Mouse (Mus musculus) forebrain, embryonic 14.5 days (tissue): Measurements from ENCODE around the gene Me3. TPM values are rescaled to one million over a fixed set of nuclear protein-coding genes. Genes with fewer than 3 reads are reported as not detected.
"Not testable (repeated sequence)": the region's sequence is repeated elsewhere in the genome, so short reads cannot be mapped to it uniquely, and the experiment has no call there.

Experiments used
- ATAC-seq: fragments of 200-750 bp; cut with Nextera tagmentation; 2 replicates; pipeline ENCODE4 v1.8.0; 2017; ENCODE audit warnings: mild to moderate bottlenecking, moderate library complexity
- DNase-seq: peaks from one replicate; pipeline ENCODE4 v3.0.0-alpha.2; 2015; ENCODE audit warnings: low spot score
- H3K27ac ChIP-seq: fragments of 300-500 bp; sonication (generic); 2 replicates; pipeline ENCODE4 v1.5.1; 2014; ENCODE audit warnings: low read depth, mild to moderate bottlenecking, control low read depth, low read length, moderate library complexity
- H3K27me3 ChIP-seq: fragments of 300-500 bp; sonication (generic); replicated peaks from 2 replicates; pipeline ENCODE4 v1.6.1; 2014; ENCODE audit warnings: low read length, control low read depth, mixed read lengths; ENCODE audit not compliant: control insufficient read depth, insufficient read depth
- H3K36me3 ChIP-seq: fragments of 300-500 bp; sonication (generic); 2 replicates; pipeline ENCODE4 v1.6.1; 2014; ENCODE audit warnings: low read length, control low read depth; ENCODE audit not compliant: control insufficient read depth, insufficient read depth
- H3K4me1 ChIP-seq: fragments of 300-500 bp; sonication (generic); 2 replicates; pipeline ENCODE4 v1.6.1; 2014; ENCODE audit warnings: antibody characterized with exemption, low read length, control low read depth; ENCODE audit not compliant: control insufficient read depth, insufficient read depth
- H3K4me2 ChIP-seq: fragments of 300-500 bp; sonication (generic); 2 replicates; pipeline ENCODE4 v1.6.1; 2014; ENCODE audit warnings: mild to moderate bottlenecking, control low read depth, low read length
- H3K4me3 ChIP-seq: fragments of 300-500 bp; sonication (generic); 2 replicates; pipeline ENCODE4 v1.5.1; 2014; ENCODE audit warnings: low read depth, low read length, control low read depth
- H3K9ac ChIP-seq: fragments of 300-500 bp; sonication (generic); 2 replicates; pipeline ENCODE4 v1.6.1; 2014; ENCODE audit warnings: mild to moderate bottlenecking, low read length, control low read depth, moderate library complexity
- H3K9me3 ChIP-seq: fragments of 300-500 bp; sonication (generic); replicated peaks from 2 replicates; pipeline ENCODE4 v1.6.1; 2016; ENCODE audit warnings: low read length, control low read depth, mixed read lengths; ENCODE audit not compliant: control insufficient read depth
- WGBS: fragments of 180-500 bp; shearing (Covaris S2); extraction: QIAGEN DNeasy Blood & Tissue Kit; methylation state at CpG from one replicate; pipeline ENCODE4 v1.1.7; 2014; 5-methylcytosine and 5-hydroxymethylcytosine counted together
- polyA plus RNA-seq: library from polyadenylated mRNA; unstranded; fragments of >200 nt; fragmentation: Nextera tagmentation; extraction: Ambion mirVana; gene quantifications from 2 replicates; pipeline ENCODE4 v1.2.1, GENCODE M21; 2014

Me3 gene
- polyA plus RNA-seq, 1 experiment from 2014 or later: 3.2 TPM

DNA sequence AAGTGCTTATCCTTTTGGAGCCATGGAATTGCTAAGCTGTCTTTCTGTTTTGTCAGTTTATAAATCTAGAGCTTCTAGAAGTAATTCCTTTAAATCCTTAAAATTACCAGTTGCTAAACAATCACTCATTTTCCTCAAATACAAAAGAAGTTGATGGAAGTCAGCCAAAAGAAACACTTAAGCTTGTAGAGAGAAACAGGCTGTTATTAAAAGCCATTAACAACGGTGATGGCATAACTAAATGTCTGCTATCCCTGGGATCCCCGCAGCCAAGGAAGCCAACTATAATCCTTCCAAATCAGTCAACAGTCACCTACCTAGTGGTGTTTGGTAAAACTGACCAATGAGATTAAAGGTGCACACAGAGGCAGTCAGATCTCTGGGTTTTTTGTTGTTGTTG is 98.3 kb downstream of the Me3 start:
- Histone ChIP-seq H3K4me3 (no peak overlapping the region), H3K9ac (no peak overlapping the region), H3K4me1 (no peaks in the 10 kb centered on the region), H3K36me3 (no peaks in the 10 kb centered on the region), H3K4me2 (no peak overlapping the region), H3K27ac (no peak overlapping the region), H3K9me3 (no peaks in the 10 kb centered on the region), H3K27me3 (no peaks in the 10 kb centered on the region)
- no peak for ATAC-seq
- WGBS: 51% methylated on average over 2 of the region's 2 CpGs
- DNase-seq: peak; percentile 45

DNA sequence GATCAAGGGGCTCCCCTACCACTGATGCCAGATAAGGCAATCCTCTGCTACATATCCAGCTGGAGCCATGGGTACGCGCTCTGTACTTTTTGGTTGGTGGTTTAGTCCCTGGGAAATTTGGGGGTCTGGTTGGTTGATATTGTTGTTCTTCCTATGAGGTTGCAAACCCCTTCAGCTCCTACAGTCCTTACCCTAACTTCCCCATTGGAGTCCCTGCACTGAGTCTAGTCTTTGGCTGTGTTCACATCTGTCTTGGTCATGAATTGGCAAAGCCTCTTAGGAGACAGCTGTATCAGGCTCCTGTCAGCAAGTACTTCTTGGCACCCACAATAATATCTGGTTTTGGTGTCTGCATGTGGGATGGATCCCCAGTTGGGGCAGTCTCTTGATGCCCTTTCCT is 98.9 kb downstream of the Me3 start:
- H3K9me3 ChIP-seq, H3K27ac ChIP-seq: not testable (repeated sequence)

DNA sequence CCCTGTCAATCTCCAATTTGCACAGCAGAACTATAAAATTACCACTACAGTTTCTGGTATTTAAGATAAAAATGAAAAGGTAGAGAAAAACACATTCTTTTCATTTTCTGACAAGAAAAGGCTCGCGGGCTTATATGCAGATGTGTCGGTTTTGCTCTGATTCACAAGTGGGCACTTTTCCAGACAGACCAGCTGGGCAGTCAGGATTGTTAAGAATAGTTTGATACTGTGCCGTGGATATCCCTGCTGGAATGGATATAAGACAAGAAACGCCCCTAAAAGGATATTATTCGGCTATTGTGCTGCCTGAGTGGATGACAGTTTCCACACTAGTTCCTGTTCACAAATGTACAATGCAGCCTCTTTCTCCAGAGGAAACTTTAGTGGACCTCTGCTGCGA is 116.2 kb downstream of the Me3 start:
- Histone ChIP-seq H3K9ac (no peak overlapping the region), H3K27me3 (no peaks in the 10 kb centered on the region), H3K4me3 (no peak overlapping the region), H3K9me3 (no peaks in the 10 kb centered on the region), H3K4me2 (no peak overlapping the region), H3K36me3 (no peaks in the 10 kb centered on the region), H3K4me1 (peaks cover 8% of the 10 kb centered on the region; the same call in 1 of the 2 replicates), H3K27ac (no peak overlapping the region)
- peak; percentile 58 for ATAC-seq
- DNase-seq: peak; percentile 52
- WGBS: 46% methylated on average over 7 of the region's 7 CpGs

More for the DNA sequence above, 98.9 kb downstream of the Me3 start:
- H3K4me2 ChIP-seq, H3K9ac ChIP-seq, DNase-seq, H3K27me3 ChIP-seq, ATAC-seq, H3K36me3 ChIP-seq, H3K4me3 ChIP-seq, H3K4me1 ChIP-seq: not testable (repeated sequence)
- WGBS: 100% methylated on average over 2 of the region's 2 CpGs

DNA sequence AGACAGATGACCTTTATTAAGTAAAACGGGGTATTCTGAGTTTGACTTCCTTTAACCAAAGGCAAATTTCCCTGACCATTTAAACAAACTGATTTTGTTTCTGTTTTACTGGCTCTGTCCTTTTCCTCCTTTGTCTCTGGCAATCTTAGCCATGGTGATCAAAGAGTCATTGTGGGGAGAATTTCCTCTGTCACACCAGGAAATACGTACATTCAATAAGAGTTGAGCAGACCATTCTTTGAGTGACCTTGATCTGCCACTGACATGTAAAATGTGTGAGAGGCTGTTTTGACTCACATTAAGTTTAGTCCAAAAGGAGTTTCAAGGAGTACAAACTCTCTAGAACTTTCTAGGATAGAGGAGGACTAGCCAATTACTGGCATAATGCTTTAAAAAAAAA is 117.0 kb downstream of the Me3 start:
- no peak overlapping the region for H3K4me2 ChIP-seq
- 38% methylated on average over 2 of the region's 2 CpGs for WGBS
- H3K4me1 ChIP-seq: peaks cover 8% of the 10 kb centered on the region; the same call in 1 of the 2 replicates
- no peaks in the 10 kb centered on the region for H3K27me3 ChIP-seq
- no peak overlapping the region for H3K4me3 ChIP-seq
- no peak overlapping the region for H3K27ac ChIP-seq
- H3K36me3 ChIP-seq: no peaks in the 10 kb centered on the region
- H3K9ac ChIP-seq: no peak overlapping the region
- no peak for ATAC-seq
- no peaks in the 10 kb centered on the region for H3K9me3 ChIP-seq
- DNase-seq: no peak

DNA sequence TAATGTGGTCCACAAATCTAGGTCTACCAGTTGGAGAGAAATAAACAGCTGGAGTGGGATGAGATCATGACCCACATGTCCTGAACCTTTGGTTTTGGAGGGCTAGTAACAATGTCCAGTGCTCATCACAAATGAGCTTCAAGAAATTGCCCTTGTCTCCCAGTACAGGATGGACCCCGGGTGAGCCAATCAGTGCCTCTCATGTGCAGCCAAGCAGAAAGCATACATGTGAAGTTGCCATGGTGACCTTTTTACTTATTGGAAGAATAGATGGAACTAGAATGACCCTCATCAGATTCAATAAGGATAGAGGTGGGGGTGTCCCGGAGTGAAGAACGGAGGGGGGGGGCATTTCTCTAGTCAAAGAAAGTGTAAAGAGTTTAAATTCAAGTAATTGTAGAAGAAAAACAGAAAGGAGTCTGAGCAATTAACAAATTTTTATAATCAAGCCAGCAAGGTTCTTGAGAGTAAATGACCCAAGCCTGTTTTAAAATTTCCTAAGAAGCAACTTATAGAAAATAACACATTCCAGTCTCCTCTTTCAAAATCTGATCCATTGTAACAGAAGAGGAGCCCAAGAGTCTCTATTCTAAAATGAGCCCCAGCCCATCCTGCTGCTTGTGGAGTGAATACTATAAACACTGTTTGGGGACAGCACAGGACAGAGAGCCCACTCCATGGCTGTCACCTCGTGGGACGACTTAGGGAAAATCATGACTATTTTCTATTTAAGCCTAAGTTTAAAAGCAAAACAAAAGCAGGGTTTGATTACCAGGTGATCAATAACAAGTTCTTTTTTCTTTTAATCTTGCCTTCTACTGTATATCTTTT is 134.7 kb downstream of the Me3 start:
- H3K4me3 ChIP-seq: no peak overlapping the region
- H3K9me3 ChIP-seq: no peaks in the 10 kb centered on the region
- DNase-seq (peak; percentile 68), ATAC-seq (peak; percentile 73)
- H3K27me3 ChIP-seq: no peaks in the 10 kb centered on the region
- H3K4me1 ChIP-seq: peaks cover 9% of the 10 kb centered on the region
- WGBS: 3% methylated on average over 5 of the region's 5 CpGs
- H3K4me2 ChIP-seq: no peak overlapping the region
- no peaks in the 10 kb centered on the region for H3K36me3 ChIP-seq
- H3K9ac ChIP-seq: no peak overlapping the region
- no peak overlapping the region for H3K27ac ChIP-seq

DNA sequence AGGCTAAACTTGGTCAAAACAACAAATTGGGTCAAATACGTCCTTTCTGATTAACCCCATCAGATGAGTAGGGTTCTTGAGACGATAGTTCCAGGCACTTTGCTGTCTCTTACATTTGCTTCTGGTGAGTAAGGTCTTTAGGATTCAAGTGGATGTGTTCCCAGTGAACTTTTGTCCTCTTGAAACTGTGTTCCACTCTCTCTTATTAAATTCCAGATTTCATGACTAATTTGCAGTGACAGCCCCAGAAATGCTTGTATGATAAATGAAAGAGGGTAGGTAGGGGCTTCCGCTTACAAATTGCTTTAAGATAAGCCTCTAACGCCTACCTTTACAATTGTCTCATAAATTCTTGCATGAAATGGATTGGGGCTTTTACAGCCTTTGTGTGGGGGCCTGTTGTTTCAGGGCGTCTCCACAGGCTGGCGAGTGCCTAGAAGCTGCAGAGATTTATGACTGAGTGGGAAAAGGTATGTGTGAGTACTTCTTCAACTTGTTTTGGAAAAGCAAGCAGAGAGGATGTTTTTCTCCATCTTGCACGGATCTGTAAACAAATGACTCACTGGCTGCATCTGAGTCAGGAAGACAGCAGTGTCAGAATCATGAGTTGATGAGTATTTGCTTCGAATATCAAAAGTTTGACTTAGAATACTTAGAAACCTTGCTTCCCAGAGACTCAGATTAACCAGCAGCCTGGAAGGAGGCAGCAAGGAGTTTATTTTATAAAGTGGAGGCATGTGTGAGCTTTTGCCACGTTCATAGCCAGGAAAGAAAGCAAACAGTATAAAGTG is 137.1 kb downstream of the Me3 start:
- no peaks in the 10 kb centered on the region for H3K9me3 ChIP-seq
- peaks cover 12% of the 10 kb centered on the region for H3K4me1 ChIP-seq
- ATAC-seq (no peak), DNase-seq (no peak)
- H3K4me3 ChIP-seq: no peak overlapping the region
- no peak overlapping the region for H3K27ac ChIP-seq
- no peak overlapping the region for H3K4me2 ChIP-seq
- 50% methylated on average over 9 of the region's 9 CpGs for WGBS
- no peaks in the 10 kb centered on the region for H3K27me3 ChIP-seq
- H3K9ac ChIP-seq: no peak overlapping the region
- no peaks in the 10 kb centered on the region for H3K36me3 ChIP-seq

DNA sequence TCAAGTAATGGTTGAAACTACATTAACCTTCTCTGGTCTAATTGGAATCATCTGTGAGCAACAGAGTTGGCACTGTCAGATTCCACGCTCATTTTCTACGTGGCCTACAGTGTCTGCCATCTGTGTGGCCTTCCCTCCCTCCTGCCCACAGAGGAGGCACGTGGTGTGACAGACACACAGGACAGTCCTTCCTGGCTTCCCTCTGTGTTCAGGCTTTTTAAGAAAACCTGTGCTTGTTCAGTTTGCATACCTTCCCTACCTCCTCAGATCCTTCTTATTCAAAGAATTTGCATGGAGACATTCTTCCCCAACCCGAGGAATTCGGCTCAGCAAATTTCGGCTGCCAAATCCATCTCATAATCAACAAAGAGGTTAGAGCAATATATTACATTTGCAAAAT is 137.8 kb downstream of the Me3 start:
- DNase-seq (peak; percentile 20), ATAC-seq (0 out of 2 replicates have a peak, but pooled peaks have one; percentile 35)
- Histone ChIP-seq H3K4me1 (peaks cover 12% of the 10 kb centered on the region), H3K9me3 (no peaks in the 10 kb centered on the region), H3K27ac (no peak overlapping the region), H3K4me3 (no peak overlapping the region), H3K9ac (no peak overlapping the region), H3K4me2 (no peak overlapping the region), H3K27me3 (no peaks in the 10 kb centered on the region), H3K36me3 (no peaks in the 10 kb centered on the region)
- 44% methylated on average over 6 of the region's 6 CpGs for WGBS

DNA sequence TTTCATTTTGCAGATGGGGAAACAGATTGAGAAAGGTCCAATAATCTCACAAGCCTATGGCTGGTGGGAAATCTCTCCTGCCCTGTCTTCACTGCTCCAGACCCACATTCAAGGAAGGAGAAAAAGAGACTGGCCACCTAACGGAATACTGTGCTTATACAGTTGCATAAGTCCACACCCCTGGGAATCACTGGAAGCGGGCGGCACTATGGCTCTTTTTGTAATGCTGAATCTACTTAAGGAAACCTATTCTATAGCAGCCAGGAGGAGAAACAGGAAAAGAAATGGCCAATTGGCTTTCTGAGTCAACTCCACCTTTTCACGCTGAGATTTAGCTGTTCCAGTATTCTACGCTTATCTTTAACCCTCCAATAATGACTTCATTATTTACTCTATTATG is 140.7 kb downstream of the Me3 start:
- Histone ChIP-seq H3K4me1 (peaks cover 3% of the 10 kb centered on the region; the same call in 1 of the 2 replicates), H3K9ac (no peak overlapping the region), H3K4me2 (no peak overlapping the region), H3K4me3 (no peak overlapping the region), H3K27ac (no peak overlapping the region), H3K27me3 (no peaks in the 10 kb centered on the region), H3K9me3 (no peaks in the 10 kb centered on the region), H3K36me3 (no peaks in the 10 kb centered on the region)
- no peak for ATAC-seq
- DNase-seq: no peak
- 74% methylated on average over 5 of the region's 5 CpGs for WGBS
